Mouse (Mus musculus): ENCODE data around the gene Ppara.

Gene Ppara

GRCm38 (mm10) chr15:85734571-85735033, at the start of gene Ppara:
Gene Ppara, plus strand, starts transcription at chr15:85734983.
- no peak for DNase-seq (ENCODE audit: extremely low read depth, insufficient read length, low spot score)

DNA sequence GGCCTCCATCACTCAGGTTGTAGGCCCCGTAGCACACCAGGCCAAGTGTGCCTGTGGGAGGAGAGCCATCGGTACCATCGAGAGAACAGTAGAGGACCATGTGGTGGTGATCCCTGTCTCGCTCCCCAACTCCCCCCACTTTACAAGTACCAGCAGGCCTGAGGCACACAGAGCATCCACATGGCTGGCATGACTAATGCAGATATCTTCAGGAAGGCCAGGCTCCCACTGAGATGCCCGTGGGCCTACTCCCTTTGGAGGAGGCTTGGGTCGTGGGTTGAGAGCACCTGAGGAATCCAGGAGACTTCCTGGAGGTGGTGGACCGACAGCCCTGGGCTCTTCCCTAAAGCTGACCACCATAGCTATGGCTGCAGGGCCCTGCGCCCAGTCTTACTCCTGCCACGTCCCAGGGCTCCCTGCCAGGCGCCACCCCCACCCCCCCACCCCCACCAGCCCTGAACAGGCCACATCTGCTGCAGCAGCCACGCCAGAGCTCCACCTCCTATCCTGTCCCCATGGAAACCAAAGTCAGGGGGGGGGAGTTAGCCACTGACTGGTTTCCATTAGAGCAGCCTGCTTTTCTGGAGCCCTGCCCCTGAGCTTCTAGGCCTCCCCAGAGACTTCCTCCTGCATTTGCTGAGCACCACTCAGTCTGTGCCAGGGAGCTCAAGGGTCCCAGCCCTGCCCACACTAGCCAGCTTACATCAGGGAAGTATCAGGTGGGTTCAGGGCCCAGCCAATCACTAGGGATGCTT, 48.0 kb upstream of the Ppara start:
- DNase-seq (ENCODE audit: extremely low read depth, insufficient read length, low spot score) = peak; percentile 88

- DNase-seq (ENCODE audit: extremely low read depth, insufficient read length, low spot score) = peak; percentile 68
Measured at GRCm38 (mm10) chr15:85687630-85688410, 47.0 kb upstream of the Ppara start.

GRCm38 (mm10) chr15:85688734-85689133, 46.0 kb upstream of the Ppara start:
- peak; percentile 29 for DNase-seq (ENCODE audit: extremely low read depth, insufficient read length, low spot score)

DNA sequence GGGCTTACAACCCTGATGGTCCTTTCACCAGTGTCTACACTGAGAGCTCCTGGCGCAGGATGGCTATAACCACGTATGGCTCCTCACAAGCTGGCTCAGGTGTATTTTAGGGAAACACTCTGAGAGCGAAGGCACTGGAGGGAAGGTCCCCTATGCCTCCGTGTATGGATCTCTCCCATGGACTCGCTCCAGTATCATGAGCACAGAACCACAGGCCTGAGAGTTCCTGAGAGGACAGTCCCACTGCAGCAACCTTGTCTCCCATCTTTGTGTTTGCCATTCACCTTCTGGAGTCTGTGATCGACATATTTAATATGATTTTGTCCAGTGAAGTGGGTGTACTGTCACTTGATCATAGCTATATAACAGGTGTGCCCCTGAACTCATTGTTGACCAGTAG, 45.3 kb upstream of the Ppara start:
- DNase-seq (ENCODE audit: extremely low read depth, insufficient read length, low spot score) = no peak

DNA sequence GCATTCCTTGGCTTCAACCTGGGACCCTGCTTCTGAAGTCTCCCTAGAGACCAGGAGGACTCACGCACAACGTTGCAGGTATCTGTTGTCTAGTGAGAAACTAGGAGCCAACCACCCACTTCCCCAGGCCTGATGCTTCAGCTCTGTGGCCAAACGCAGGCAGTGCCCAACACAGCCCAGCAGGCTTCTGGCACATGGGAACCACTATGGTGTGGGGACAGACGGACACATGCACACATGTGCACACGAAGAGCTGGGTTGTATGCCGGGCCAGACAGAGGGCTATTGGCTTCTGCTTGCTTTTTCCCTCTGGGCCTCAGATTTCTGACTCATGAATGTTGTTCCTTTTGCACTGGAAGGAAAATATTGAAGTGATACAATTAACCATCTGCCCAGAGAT, 44.7 kb upstream of the Ppara start:
- DNase-seq (ENCODE audit: extremely low read depth, insufficient read length, low spot score) = no peak

- DNase-seq (ENCODE audit: extremely low read depth, insufficient read length, low spot score) = no peak
Measured at GRCm38 (mm10) chr15:85690875-85691274, 43.9 kb upstream of the Ppara start.

GRCm38 (mm10) chr15:85693115-85693514, 41.7 kb upstream of the Ppara start:
- DNase-seq (ENCODE audit: extremely low read depth, insufficient read length, low spot score) = no peak

- DNase-seq (ENCODE audit: extremely low read depth, insufficient read length, low spot score) = no peak
Measured at GRCm38 (mm10) chr15:85693819-85694218, 41.0 kb upstream of the Ppara start.

DNA sequence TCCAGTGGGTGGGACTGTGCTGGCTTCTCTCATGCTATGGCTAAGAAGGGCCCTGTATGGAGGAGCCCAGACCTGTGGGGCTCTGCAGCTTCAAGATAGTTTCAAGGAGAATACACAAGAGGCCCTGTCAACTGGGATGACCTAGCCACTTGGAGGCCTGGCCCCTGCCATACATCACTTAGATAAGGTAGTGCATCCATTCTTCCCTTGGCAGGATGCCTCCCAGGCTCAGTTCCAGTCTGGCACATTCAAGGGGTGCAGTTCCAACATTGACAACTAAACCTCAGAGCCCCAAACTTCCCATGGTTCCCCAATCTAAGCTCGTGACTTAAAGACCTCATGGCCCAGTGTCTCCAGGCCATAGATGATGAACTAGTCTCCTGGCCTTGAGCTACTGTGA, 40.4 kb upstream of the Ppara start:
- no peak for DNase-seq (ENCODE audit: extremely low read depth, insufficient read length, low spot score)

DNA sequence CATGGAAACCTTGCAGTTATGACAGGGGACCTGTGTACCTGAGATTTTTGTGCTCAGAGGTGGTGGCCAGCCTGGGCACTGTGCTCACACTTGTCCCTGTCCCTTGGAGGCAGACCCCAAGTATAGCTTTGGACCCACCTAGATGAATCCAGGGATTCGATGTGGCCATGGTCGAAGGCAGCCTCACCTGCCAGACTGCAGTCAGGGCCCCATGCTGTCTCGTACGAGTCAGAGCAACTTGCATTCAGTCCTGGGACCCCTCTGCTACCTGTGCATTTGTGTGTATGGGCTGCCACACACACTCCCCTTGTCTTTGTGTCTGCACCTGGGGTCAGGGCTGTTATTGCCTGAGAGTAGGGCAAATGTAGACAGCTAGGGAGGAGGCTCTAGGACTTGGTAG, 39.5 kb upstream of the Ppara start:
- DNase-seq (ENCODE audit: extremely low read depth, insufficient read length, low spot score) = no peak

DNA sequence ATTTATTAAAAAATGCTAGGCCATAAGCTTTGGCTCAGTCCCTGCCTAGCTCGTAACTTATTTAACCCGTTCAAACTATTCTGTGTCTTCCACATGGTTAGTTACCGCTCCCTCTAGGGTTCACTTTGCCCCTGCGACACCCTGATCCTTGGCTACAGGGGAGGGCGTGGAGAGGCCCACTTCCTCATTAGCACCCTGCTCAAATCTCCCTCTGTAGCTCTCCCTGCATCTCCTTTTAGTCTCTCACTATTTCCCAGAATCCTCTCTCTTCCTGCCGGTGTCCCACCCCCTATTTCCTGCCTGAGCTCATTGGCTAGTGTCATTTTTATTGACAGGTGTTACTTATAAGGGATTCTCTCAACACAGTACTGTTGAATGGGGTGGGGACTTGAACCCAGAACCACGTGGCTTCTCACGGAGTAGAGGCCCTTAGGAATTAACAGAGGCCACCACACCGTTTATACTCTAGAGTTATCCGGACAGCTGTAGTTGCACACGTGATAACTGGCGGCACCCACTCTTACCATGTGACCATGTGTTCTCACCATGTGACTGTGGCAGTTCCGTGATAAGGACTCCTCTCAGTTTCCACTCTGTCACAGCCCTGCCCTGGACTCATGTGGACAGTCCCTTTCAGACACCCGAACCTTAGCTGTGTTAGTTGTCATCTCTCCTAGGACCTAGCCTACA, 36.3 kb upstream of the Ppara start:
- DNase-seq (ENCODE audit: extremely low read depth, insufficient read length, low spot score) = no peak

DNA sequence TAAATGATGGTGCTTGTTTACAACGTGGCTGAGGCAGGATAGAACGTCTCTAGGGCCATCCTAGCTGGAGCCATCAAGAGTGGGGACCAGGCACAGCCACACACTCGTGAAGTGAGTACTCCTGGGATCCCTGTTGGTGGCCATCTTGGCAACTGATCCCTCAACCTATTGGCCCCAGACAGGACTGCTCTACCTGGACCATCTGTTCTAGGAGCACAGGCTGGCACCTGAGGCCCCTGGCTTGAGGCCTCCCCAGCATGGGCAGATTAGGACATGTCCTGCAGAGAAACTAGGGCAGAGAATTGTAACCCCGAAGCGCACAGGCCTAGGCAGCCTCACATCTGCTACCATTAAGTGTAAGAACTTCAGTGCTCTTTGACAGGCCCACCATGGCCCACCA, 35.3 kb upstream of the Ppara start:
- DNase-seq (ENCODE audit: extremely low read depth, insufficient read length, low spot score) = no peak

GRCm38 (mm10) chr15:85699862-85700501, 34.8 kb upstream of the Ppara start:
- DNase-seq (ENCODE audit: extremely low read depth, insufficient read length, low spot score) = peak; percentile 36

- DNase-seq (ENCODE audit: extremely low read depth, insufficient read length, low spot score) = peak; percentile 35
Measured at GRCm38 (mm10) chr15:85700716-85701115, 34.1 kb upstream of the Ppara start.

DNA sequence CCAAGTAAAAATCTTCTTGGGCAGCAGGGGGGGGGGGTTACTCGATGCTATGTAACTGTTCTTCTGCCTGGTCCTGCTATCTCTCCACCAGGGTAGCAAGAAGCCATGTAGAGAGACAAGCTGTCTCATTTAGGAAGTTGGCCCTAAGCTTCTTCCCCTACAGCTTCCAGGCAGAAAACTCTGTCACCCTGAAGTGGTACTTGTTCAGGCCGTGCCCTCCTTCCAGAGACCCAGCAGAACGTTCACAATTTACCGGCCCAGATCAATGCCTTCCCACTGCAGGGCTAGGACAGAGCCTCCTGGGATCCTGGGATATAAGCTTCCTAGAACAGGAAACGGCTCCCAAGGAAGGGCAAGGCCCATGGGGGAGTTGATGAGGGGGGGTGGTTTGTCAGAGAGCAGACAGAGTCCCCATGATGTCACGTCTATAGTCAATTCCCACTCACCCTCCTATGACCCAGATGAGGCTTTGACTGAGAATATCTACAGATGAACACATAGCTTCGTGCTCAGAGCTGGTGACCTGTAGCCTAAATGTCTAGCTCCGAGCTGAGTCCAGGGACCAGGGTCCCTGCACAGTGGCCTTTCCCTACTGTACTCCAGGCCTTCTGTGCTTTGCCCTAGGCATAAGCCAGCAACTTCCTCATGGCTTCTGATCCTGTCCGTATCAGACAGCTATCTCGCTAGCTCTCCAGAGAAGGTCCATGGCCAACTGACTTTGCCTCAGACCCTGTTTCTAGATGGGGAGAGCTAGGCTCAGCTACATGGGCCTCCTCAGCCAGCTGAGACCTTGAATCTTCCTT, 33.5 kb upstream of the Ppara start:
- DNase-seq (ENCODE audit: extremely low read depth, insufficient read length, low spot score) = no peak

GRCm38 (mm10) chr15:85702411-85702951, 32.3 kb upstream of the Ppara start:
- peak; percentile 85 for DNase-seq (ENCODE audit: extremely low read depth, insufficient read length, low spot score)

- peak; percentile 84 for DNase-seq (ENCODE audit: extremely low read depth, insufficient read length, low spot score)
Measured at GRCm38 (mm10) chr15:85703194-85703641, 31.6 kb upstream of the Ppara start.

DNA sequence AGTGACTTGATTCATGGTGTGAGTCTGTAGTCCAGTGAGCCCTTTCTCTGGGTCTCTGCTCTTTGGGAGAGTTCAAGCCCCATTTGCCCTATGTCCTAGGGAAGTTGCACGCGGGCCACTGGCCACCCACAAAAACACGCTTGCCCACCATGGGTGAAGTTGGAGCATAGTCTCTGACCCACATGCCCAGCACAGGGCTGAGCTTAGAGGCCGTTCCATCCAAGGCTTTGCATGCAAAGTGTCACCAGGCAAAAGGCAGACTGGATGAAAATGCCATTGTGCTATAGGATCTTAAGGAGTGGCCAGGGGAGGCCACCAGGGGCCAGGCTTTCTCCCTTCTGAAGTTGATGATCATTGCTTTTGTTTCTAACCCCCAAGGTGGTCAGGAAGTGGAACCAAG, 30.9 kb upstream of the Ppara start:
- DNase-seq (ENCODE audit: extremely low read depth, insufficient read length, low spot score) = no peak
